12 mouse cellular contexts compared by ENCODE assay signal in the genomic region with DNA sequence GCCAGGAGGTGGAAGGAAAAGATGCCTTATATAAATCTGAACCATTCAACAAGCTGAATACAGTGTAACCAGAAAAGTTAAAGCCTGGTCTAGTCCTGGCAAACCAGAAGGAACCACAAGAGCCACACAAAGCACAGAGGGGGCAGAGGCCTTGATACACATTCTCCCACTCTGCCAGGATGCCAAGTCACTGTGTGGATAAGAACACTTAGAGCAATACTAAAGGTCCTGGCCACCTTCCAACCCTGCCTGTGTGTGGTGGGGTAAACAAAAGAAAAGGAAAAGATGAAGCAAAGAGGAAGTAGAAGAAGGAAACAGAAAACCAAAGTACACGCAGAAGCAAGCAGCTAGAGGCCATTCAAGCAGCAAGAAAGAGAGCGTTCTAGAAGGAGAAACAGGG.
DNase-seq lines count a peak whose midpoint lies in the region; ATAC-seq and TF ChIP-seq lines count a peak whose summit lies in the region.
"Had no signal": no experiment of that assay in that cellular context is flagged by ENCODE, and none has a peak within 500 bp of the region (broad histone marks: within the 10 kb centered on the region; RNA-seq: fewer than 3 reads in every experiment).

No protein-coding gene starts in this region.

- WGBS in embryonic facial prominence, embryonic 14.5 days: 71% methylated on average over 2 of the region's 2 CpGs
- WGBS in embryonic facial prominence, embryonic 10.5 days: 83% methylated on average over 2 of the region's 2 CpGs
- WGBS in midbrain, embryonic 16.5 days: 69% methylated on average over 2 of the region's 2 CpGs
- WGBS in midbrain, embryonic 10.5 days: 87% methylated on average over 2 of the region's 2 CpGs
- WGBS in liver, postnatal 0 days (ENCODE audit: insufficient replicate concordance): 30% methylated on average over 2 of the region's 2 CpGs
- WGBS in cerebellum, adult 2 months: 80% methylated on average over 2 of the region's 2 CpGs

- no peak overlapping the region for H3K9ac ChIP-seq in embryonic facial prominence, embryonic 14.5 days (ENCODE audit: low read depth, low read length)
- H3K9ac ChIP-seq in midbrain, embryonic 16.5 days (ENCODE audit: low read depth, low read length): no peak overlapping the region
- H3K9ac ChIP-seq in liver, postnatal 0 days (replicated peaks): no peak overlapping the region

- no peak for TF ChIP-seq CTCF in brain, embryonic 14.5 days (IDR thresholded peaks at IDR 0.05; ENCODE audit: borderline replicate concordance, extremely low read depth, insufficient read depth, insufficient read length)
- no peak for TF ChIP-seq CTCF in liver, postnatal 0 days (IDR thresholded peaks at IDR 0.05; ENCODE audit: low read depth)
- no peak for TF ChIP-seq CTCF in cerebellum, adult 2 months (IDR thresholded peaks at IDR 0.05; ENCODE audit: borderline replicate concordance, insufficient read depth, low read depth, low read length)

- no peaks in the 10 kb centered on the region for H3K9me3 ChIP-seq in embryonic facial prominence, embryonic 14.5 days (ENCODE audit: control insufficient read depth, low read length)
- H3K9me3 ChIP-seq in embryonic facial prominence, embryonic 10.5 days: no peaks in the 10 kb centered on the region
- H3K9me3 ChIP-seq in midbrain, embryonic 16.5 days (replicated peaks; ENCODE audit: control insufficient read depth, low read length, poor library complexity, severe bottlenecking): no peaks in the 10 kb centered on the region
- no peaks in the 10 kb centered on the region for H3K9me3 ChIP-seq in midbrain, embryonic 10.5 days (replicated peaks)
- H3K9me3 ChIP-seq in liver, postnatal 0 days (ENCODE audit: low read length): no peaks in the 10 kb centered on the region

- H3K4me2 ChIP-seq in embryonic facial prominence, embryonic 14.5 days (ENCODE audit: low read depth, low read length): no peak overlapping the region
- H3K4me2 ChIP-seq in midbrain, embryonic 16.5 days (ENCODE audit: low read length): no peak overlapping the region
- no peak overlapping the region for H3K4me2 ChIP-seq in liver, postnatal 0 days (ENCODE audit: low read depth, low read length)

- peak; percentile 59 for DNase-seq in embryonic facial prominence, embryonic 14.5 days (ENCODE audit: low spot score)
- DNase-seq in embryonic facial prominence, embryonic 10.5 days (ENCODE audit: low spot score): no peak
- no peak for DNase-seq in midbrain, embryonic 10.5 days (ENCODE audit: low spot score)
- peak; percentile 62 for DNase-seq in brain, embryonic 14.5 days (ENCODE audit: low read depth)
- DNase-seq in lung, postnatal 25 days (ENCODE audit: low spot score): peak; percentile 53
- no peak for DNase-seq in liver, postnatal 0 days
- DNase-seq in cerebellum, adult 2 months: no peak
- DNase-seq: gastrocnemius, postnatal 14 days had no signal

- no peak for TF ChIP-seq EP300 in liver, postnatal 0 days (IDR thresholded peaks at IDR 0.05; ENCODE audit: low read depth)

- ATAC-seq in embryonic facial prominence, embryonic 14.5 days (ENCODE audit: low read depth): no peak; the same call in 1 of the 2 replicates
- no peak for ATAC-seq in midbrain, embryonic 16.5 days
- ATAC-seq in liver, postnatal 0 days: no peak
- ATAC-seq: inflammation-experienced regulatory T-cells, adult 6 months had no signal

- no peak overlapping the region for H3K4me3 ChIP-seq in embryonic facial prominence, embryonic 14.5 days (ENCODE audit: low read depth, low read length)
- H3K4me3 ChIP-seq in embryonic facial prominence, embryonic 10.5 days: no peak overlapping the region
- no peak overlapping the region for H3K4me3 ChIP-seq in midbrain, embryonic 16.5 days (ENCODE audit: low read depth, low read length)
- H3K4me3 ChIP-seq in midbrain, embryonic 10.5 days: no peak overlapping the region
- H3K4me3 ChIP-seq in liver, postnatal 0 days (ENCODE audit: low read depth, low read length): no peak overlapping the region
- no peak overlapping the region for H3K4me3 ChIP-seq in cerebellum, adult 2 months (replicated peaks; ENCODE audit: insufficient read depth, low read depth, low read length)
- H3K4me3 ChIP-seq: myocyte had no signal

- no peaks in the 10 kb centered on the region for H3K36me3 ChIP-seq in embryonic facial prominence, embryonic 14.5 days (ENCODE audit: control insufficient read depth, insufficient read depth, low read length)
- no peaks in the 10 kb centered on the region for H3K36me3 ChIP-seq in embryonic facial prominence, embryonic 10.5 days (replicated peaks)
- H3K36me3 ChIP-seq in midbrain, embryonic 16.5 days (ENCODE audit: control insufficient read depth, insufficient read depth, low read length): no peaks in the 10 kb centered on the region
- no peaks in the 10 kb centered on the region for H3K36me3 ChIP-seq in midbrain, embryonic 10.5 days
- no peaks in the 10 kb centered on the region for H3K36me3 ChIP-seq in liver, postnatal 0 days (replicated peaks; ENCODE audit: insufficient read depth, low read length)

- no peak for TF ChIP-seq POLR2A in brain, embryonic 14.5 days (IDR thresholded peaks at IDR 0.05; ENCODE audit: borderline replicate concordance, extremely low read depth, insufficient read depth, insufficient read length, poor library complexity, severe bottlenecking)
- TF ChIP-seq POLR2A in cerebellum, adult 2 months (IDR thresholded peaks at IDR 0.05; ENCODE audit: borderline replicate concordance, insufficient read depth, low read length): no peak

- no peaks in the 10 kb centered on the region for H3K4me1 ChIP-seq in embryonic facial prominence, embryonic 14.5 days (ENCODE audit: control insufficient read depth, insufficient read depth, low read length)
- peaks cover 1% of the 10 kb centered on the region; the same call in 1 of the 2 replicates for H3K4me1 ChIP-seq in embryonic facial prominence, embryonic 10.5 days
- peaks cover 3% of the 10 kb centered on the region; the same call in 1 of the 2 replicates for H3K4me1 ChIP-seq in midbrain, embryonic 16.5 days (ENCODE audit: control insufficient read depth, insufficient read depth, low read length)
- peaks cover 9% of the 10 kb centered on the region for H3K4me1 ChIP-seq in midbrain, embryonic 10.5 days
- H3K4me1 ChIP-seq in liver, postnatal 0 days (ENCODE audit: insufficient read depth): no peaks in the 10 kb centered on the region
- no peaks in the 10 kb centered on the region for H3K4me1 ChIP-seq in cerebellum, adult 2 months (ENCODE audit: control insufficient read depth, insufficient read depth, low read length)

- no peak overlapping the region for H3K27ac ChIP-seq in embryonic facial prominence, embryonic 14.5 days (replicated peaks; ENCODE audit: low read depth, low read length)
- no peak overlapping the region; the same call in 1 of the 2 replicates for H3K27ac ChIP-seq in embryonic facial prominence, embryonic 10.5 days (replicated peaks)
- 0 out of 2 replicates have a peak overlapping the region, but pooled peaks have one; percentile 19 for H3K27ac ChIP-seq in midbrain, embryonic 16.5 days (ENCODE audit: low read length)
- no peak overlapping the region for H3K27ac ChIP-seq in midbrain, embryonic 10.5 days (replicated peaks)
- H3K27ac ChIP-seq in liver, postnatal 0 days (ENCODE audit: low read depth): no peak overlapping the region
- H3K27ac ChIP-seq in cerebellum, adult 2 months (ENCODE audit: insufficient read depth, low read length): no peak overlapping the region
- H3K27ac ChIP-seq: macrophage had no signal

- no peaks in the 10 kb centered on the region for H3K27me3 ChIP-seq in embryonic facial prominence, embryonic 14.5 days (replicated peaks; ENCODE audit: control insufficient read depth, insufficient read depth, low read length)
- no peaks in the 10 kb centered on the region for H3K27me3 ChIP-seq in embryonic facial prominence, embryonic 10.5 days (replicated peaks; ENCODE audit: low read depth, poor library complexity, severe bottlenecking)
- no peaks in the 10 kb centered on the region for H3K27me3 ChIP-seq in midbrain, embryonic 16.5 days (ENCODE audit: control insufficient read depth, insufficient read depth, low read depth, low read length)
- no peaks in the 10 kb centered on the region for H3K27me3 ChIP-seq in midbrain, embryonic 10.5 days (ENCODE audit: low read depth, poor library complexity, severe bottlenecking)
- no peaks in the 10 kb centered on the region for H3K27me3 ChIP-seq in liver, postnatal 0 days (ENCODE audit: insufficient read depth, low read length)
- H3K27me3 ChIP-seq in cerebellum, adult 2 months (ENCODE audit: control insufficient read depth, insufficient read depth, low read length): no peaks in the 10 kb centered on the region

Comparison
In these comparisons a context has a peak if more than half of its experiments do, and no peak if none do; other contexts are left out.
1. DNase-seq: peak in embryonic facial prominence, embryonic 14.5 days (single experiment), brain, embryonic 14.5 days (single experiment) and lung, postnatal 25 days (single experiment); none in embryonic facial prominence, embryonic 10.5 days (single experiment), midbrain, embryonic 10.5 days (single experiment), liver, postnatal 0 days (single experiment) and cerebellum, adult 2 months (0 of 2).